Mouse (Mus musculus) kidney, adult 2 months (tissue): ENCODE measurements at regions not wholly inside any gene's neighbourhood (a gene's known extent, or its start where the extent isn't known, plus 50 kb on each side); places are given as distances from the start of the nearest gene placed in this dataset.

ENCODE experiments used
- CTCF ChIP-seq: fragments of 200-500 bp; conservative IDR thresholded peaks from 2 replicates; pipeline ENCODE4 v1.5.1; 2011; ENCODE audit warnings: low read depth, mild to moderate bottlenecking, control low read depth, low read length, moderate library complexity, mixed read lengths; ENCODE audit not compliant: insufficient read depth, insufficient read length
- POLR2A ChIP-seq: fragments of 200-500 bp; IDR thresholded peaks from one replicate; pipeline ENCODE4 v1.6.1; 2011; ENCODE audit warnings: low read depth, low read length, control low read depth

DNA sequence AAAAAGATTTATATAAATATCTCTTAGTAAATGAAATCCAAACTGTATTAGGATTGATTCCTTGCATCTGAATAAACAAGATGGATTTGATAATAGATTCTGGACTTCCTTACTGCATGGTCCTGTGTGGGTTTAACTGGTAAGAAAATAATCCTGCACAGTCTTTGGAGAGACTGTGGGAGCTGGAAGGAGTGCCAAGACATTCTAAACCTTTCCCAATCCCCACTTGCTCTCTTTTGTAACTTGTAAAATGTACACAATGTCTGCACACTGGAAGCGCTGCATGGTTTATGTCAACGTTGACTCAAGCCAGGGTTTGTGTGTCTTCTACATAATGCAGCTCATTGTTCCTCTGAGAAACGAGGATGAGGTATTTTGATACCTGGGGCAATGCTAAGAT lies 62.3 kb upstream of the Rarb start:
- TF ChIP-seq CTCF (no peak), POLR2A (no peak)
